Mouse (Mus musculus) layer of hippocampus, adult 2 months (tissue): Measurements from ENCODE around the gene 9130213A22Rik. TPM values are rescaled to one million over a fixed set of nuclear protein-coding genes. Genes with fewer than 3 reads are reported as not detected.

ENCODE experiments used
- DNase-seq, 2 experiments: peaks; one replicate each; pipeline ENCODE4 v3.0.0; 2022; ENCODE audit warnings: low spot score in 2 of 2
- H3K27ac ChIP-seq: fragments of 200-600 bp; 2 replicates; pipeline ENCODE4 v1.8.1; 2022
- H3K4me3 ChIP-seq: fragments of 200-600 bp; 2 replicates; pipeline ENCODE4 v1.8.1; 2022; ENCODE audit warnings: mild to moderate bottlenecking
- CTCF ChIP-seq: fragments of 200-600 bp; conservative IDR thresholded peaks from 2 replicates; pipeline ENCODE4 v1.8.1; 2022; ENCODE audit warnings: antibody characterized with exemption, mild to moderate bottlenecking, moderate library complexity
- total RNA-seq, 2 experiments: library from RNA; stranded (reverse); gene quantifications; 2 replicates each; pipeline ENCODE4 v1.2.3; 2021

The 9130213A22Rik gene
- total RNA-seq, 2 experiments from 2014 or later, result 1.4 to 1.5 TPM

- no peak for TF ChIP-seq CTCF
- DNase-seq, result no peak
- Histone ChIP-seq H3K4me3 (no peak overlapping the region), H3K27ac (peak overlapping the region; percentile 15)
These were observed 20.6 kb downstream of the 9130213A22Rik start for GRCm38 (mm10) chr11:69101604-69102402.

DNA sequence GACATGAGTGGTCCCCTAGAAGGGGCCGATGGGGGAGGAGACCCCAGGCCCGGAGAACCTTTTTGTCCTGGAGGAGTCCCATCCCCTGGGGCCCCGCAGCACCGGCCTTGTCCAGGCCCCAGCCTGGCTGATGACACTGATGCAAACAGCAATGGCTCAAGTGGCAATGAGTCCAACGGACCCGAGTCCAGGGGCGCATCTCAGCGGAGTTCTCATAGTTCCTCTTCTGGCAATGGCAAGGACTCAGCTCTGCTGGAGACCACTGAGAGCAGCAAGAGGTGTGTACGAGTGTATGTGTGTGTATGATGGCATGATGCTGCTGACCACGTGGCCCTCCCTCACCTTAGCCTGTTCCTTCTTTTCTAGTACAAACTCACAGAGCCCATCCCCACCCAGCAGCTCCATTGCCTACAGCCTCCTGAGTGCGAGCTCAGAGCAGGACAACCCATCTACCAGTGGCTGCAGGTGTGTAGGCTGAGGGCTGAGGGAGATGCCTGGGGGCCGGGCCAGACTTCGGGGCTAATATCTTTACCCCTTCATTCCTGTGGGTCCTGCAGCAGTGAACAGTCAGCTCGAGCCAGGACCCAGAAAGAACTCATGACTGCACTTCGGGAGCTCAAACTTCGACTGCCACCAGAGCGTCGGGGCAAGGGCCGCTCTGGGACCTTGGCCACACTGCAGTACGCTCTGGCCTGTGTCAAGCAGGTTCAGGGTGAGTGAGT is 21.6 kb downstream of the 9130213A22Rik start:
- peak overlapping the region; percentile 98 for H3K27ac ChIP-seq
- TF ChIP-seq CTCF, result no peak
- peak overlapping the region; percentile 81 for H3K4me3 ChIP-seq
- peak in 1 of 2 experiments; percentile 17 for DNase-seq

GRCm38 (mm10) chr11:69099915-69100345 is 22.5 kb downstream of the 9130213A22Rik start:
- peak; percentile 95 to 96 for DNase-seq
- peak; percentile 55 for TF ChIP-seq CTCF
- H3K27ac ChIP-seq, result peak overlapping the region; percentile 98
- H3K4me3 ChIP-seq, result peak overlapping the region; percentile 81

GRCm38 (mm10) chr11:69099177-69099914 is 23.0 kb downstream of the 9130213A22Rik start:
- peak in 1 of 2 experiments; percentile 61 for DNase-seq
- H3K27ac ChIP-seq, result peak overlapping the region; percentile 98
- peak overlapping the region; percentile 81 for H3K4me3 ChIP-seq
- TF ChIP-seq CTCF, result no peak

GRCm38 (mm10) chr11:69098762-69099091 is 23.7 kb downstream of the 9130213A22Rik start:
- peak overlapping the region; percentile 81 for H3K4me3 ChIP-seq
- no peak for TF ChIP-seq CTCF
- DNase-seq, result peak; percentile 94 to 97
- H3K27ac ChIP-seq, result peak overlapping the region; percentile 98

DNA sequence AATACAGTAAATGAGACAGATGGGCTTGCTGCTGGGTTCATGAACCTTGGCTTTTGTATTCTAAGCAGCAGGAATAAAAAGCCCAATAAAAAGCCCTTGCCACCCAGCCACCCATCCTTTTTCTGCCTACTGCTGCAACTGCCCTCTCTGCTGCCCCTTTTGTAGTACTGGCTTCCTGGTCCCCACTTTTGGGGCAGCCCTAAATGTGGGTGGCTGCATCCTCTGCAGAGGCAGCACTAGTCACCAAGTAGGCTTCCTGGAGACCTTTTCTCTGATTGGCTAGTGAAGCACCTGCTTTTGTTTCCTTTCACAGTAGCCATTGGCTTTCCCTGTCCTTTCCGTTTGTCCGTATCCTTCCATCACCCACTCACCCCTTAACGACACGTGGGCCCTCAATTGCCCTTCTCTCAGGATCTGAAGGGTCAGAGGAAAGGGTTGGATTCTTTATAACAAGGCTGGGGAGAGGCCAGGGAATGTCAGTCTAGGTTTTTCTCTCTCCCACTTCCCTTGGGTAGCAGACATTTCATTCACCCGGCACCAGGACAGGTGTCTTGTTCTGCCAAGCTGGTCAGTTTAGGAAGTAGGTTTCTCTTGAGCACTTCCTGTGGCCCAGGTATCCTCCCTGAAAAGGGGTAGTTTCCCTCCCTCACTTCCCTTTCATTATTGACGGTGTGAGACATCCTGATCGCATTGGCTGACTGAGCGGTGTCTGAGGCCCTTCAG is 24.2 kb downstream of the 9130213A22Rik start:
- Histone ChIP-seq H3K27ac (peak overlapping the region; percentile 98), H3K4me3 (peak overlapping the region; percentile 81)
- DNase-seq, result peak in 1 of 2 experiments; percentile 14
- no peak for TF ChIP-seq CTCF

GRCm38 (mm10) chr11:69096987-69097900 is 25.1 kb downstream of the 9130213A22Rik start:
- H3K4me3 ChIP-seq, result peak overlapping the region; percentile 81
- no peak for TF ChIP-seq CTCF
- peak overlapping the region; percentile 98 for H3K27ac ChIP-seq
- DNase-seq, result peak; percentile 96 to 97

DNA sequence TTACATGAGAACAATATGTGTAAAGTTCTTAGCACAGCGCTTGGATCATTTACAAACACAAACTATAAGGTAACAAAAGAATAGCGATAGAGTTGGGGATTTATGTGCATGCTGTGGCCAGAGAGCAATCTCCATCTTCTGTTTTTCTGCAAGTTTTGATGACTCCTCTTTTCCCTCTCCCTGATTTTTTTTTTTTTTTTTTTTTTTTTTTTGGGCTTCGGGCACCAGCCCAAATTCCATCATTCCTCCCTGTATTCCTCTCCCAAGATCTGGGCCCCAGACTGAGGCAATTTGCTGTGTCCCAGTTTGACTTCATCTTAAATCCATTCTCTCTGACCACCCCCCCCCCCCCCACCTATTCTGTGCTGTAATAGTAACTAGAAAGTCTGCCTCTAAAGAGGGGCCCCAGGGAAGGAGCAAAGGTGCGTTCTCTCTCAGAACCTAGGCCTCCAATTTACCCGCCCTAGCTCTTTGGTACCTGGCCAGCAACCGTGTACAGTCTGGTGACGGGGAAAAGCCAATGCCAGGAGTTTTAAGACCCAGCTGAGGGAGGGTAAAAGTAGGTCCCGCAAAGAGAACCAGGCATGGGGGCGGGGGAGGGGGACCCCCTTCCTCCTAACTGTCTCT is 25.9 kb downstream of the 9130213A22Rik start:
- Histone ChIP-seq H3K4me3 (peak overlapping the region; percentile 81), H3K27ac (peak overlapping the region; percentile 98)
- no peak for DNase-seq
- TF ChIP-seq CTCF, result no peak

GRCm38 (mm10) chr11:69095511-69096231 is 26.7 kb downstream of the 9130213A22Rik start:
- TF ChIP-seq CTCF, result no peak
- no peak for DNase-seq
- H3K27ac ChIP-seq, result peak overlapping the region; percentile 98
- H3K4me3 ChIP-seq, result peak overlapping the region; percentile 81

DNA sequence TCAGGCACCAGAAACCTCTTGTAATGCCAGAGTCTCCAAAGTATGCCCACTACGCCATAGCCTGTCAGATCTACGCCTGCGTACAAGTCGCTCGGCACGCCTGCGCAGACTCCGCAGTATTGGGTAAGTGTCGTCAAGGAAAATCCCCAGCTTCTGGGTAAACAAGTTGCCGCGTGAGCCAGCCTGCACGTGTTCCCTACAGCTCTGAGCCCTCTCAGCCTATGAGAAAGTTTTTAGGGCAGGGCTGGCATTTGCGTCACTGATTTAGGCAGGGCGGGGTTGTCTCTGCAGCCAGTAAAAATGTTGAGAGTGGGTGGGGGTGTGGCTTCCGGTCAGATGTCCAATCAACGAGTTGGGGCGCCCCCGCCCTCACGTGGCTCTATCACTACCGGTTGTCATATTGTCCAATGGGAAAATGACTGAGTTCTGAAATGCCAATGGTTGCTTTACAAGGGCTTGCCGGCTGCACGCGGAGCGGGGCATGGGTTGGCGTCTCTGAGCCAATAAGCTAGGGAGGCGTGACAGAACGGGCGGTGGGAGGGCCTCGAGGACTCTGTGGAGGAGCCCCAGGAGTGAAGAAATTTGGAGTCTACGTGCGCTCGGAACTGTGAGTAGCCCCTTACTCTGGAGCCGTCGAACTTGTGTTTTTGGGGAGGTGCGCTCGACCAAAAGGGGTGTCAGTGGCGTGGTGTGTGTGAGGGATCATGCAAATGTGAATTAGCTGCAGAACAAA is 27.5 kb downstream of the 9130213A22Rik start, which contains the start of gene Per1:
Gene Per1, plus strand, starts transcription at position 521 of the 733 bp plus-strand sequence.
- DNase-seq, result peak; percentile 99 to 100
- Histone ChIP-seq H3K27ac (peak within 1 kb of the TSS; percentile 98), H3K4me3 (peak within 1 kb of the TSS; percentile 81)
- no peak for TF ChIP-seq CTCF
